Mouse (Mus musculus) frontal cortex, adult 2 months (tissue): ENCODE results near the gene Itgb3bp. TPM values are rescaled to one million over a fixed set of nuclear protein-coding genes. Genes with fewer than 3 reads are reported as not detected.

Experiments
- DNase-seq, 2 experiments: peaks; one replicate each; pipeline ENCODE4 v3.0.0; 2022; ENCODE audit warnings: low spot score in 1 of 2; ENCODE audit errors: extremely low spot score in 1 of 2
- polyA plus RNA-seq: library from polyadenylated mRNA; depleted of rRNA; stranded (reverse); fragments of >200 nt; gene quantifications from 2 replicates; pipeline ENCODE4 v1.2.3, GENCODE M21; 2012

Itgb3bp gene
- polyA plus RNA-seq, 1 experiment = 4.9 TPM

DNA sequence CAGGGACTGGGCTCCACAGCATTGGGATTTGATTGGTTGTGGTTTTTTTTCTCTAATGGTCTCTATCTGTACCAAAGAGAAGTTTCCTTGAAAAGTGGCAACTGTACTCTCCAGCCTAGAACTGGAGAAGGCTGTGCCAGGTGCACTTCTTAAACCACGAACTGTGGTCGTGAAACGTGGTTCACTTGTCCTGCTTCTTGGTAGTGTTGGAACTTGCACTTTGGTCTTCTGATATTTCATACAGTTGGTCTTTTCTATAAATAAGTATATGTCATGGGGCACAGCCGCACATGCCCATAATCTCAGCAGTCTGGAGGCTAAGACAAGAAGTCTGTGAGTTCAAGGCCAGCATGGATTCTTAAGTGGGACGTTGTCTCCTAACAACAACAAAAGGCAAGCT lies 6.7 kb upstream of the Itgb3bp start:
- no peak for DNase-seq

GRCm38 (mm10) chr4:99934859-99935258 lies 5.2 kb upstream of the Itgb3bp start:
- DNase-seq = no peak

- no peak for DNase-seq
These were observed 2.2 kb upstream of the Itgb3bp start for GRCm38 (mm10) chr4:99931807-99932206.

DNA sequence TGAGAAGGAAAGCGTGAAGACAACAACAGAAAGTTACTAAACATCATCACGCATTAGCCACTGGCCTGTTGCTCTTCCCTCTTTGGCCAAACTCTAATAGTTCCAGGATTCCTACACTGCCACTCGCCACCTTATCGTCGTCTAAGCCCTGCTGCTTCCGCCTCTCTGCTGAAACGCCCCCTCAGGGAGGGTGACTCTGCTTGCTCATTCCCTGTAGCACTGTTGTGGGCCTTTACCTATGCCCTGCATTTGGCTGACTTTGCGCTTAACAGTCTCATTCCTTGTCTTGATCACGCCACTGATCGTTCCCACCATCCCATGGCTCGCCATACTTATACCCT lies 1.6 kb upstream of the Itgb3bp start:
- DNase-seq = no peak

GRCm38 (mm10) chr4:99930518-99931239 lies 1.1 kb upstream of the Itgb3bp start:
- DNase-seq = no peak

- DNase-seq = peak; percentile 60 to 78
These were observed 432 bp downstream of the Itgb3bp start, which contains the start of gene Pgm1 for GRCm38 (mm10) chr4:99929149-99929612. Gene Pgm1, plus strand, starts transcription at chr4:99929414.

- DNase-seq = no peak
These were observed 1.1 kb downstream of the Itgb3bp start for GRCm38 (mm10) chr4:99928521-99928920.

DNA sequence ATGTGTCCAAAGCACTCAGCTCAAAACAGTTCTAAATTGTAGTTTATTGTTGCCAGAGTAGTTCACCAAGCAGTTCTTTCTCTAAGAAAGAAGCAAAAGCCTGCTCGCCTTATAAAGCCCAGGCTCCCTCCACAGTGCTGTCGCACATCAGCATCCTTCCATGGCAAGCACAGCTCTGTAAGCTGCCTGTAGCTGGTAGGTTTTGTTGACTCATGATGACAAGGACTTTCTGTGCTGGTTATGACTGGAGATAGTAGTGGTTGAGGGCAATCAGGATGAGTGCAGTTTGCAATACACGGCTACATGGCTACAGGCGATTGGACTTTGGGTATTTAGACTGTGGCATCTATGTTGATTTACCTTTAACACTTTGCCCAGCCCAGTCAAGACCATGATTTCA lies 3.2 kb downstream of the Itgb3bp start:
- no peak for DNase-seq

DNA sequence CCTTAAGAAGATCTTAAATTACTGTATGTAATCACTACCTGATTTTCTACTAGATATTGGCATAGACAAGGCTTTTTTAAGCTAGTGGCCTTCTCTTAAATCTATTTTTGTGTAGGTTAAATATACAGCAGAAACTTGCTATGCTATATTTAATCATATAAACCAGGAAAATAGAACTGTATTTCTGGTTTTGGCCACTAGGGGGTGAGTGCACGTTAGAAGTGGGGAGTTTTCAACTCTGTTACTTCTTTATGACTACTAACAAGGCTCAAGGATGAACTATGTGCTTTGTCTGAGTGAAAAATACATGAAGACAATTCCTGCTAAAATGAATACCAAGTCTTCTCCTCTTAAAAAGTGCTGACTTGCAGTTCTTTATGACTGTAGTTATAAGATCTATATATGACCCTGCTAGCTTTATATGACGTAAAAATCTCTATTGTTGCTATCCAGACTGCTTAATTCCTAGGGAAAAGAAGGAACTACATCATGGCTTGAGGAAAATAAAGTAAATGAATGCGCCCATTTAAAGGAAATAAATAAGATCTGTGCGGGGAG lies 15.6 kb downstream of the Itgb3bp start:
- peak in 1 of 2 experiments; percentile 53 for DNase-seq

GRCm38 (mm10) chr4:99882405-99882804 lies 47.2 kb downstream of the Itgb3bp start:
- no peak for DNase-seq

DNA sequence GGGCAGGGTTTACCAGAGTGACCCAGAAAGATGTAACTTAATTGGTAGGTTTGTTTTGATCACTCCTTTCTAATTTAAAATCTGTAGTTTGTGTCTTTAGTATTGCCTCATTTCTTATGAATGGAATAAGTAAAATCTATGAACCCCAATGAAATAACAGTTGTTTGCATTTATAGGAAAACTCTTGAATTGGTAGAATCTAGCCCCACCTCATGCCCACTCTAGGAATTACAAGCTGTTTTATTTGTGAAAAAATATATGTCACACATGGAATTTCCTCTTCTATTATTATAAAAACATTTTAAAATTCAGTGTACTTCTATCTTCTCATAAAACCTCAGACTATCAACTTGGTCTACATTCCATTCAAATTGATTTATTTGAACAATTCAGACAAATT lies 47.7 kb downstream of the Itgb3bp start:
- DNase-seq = peak in 1 of 2 experiments; percentile 68

- peak; percentile 71 to 91 for DNase-seq
These were observed 100.2 kb downstream of the Itgb3bp start, which contains the start of gene Efcab7 for GRCm38 (mm10) chr4:99829094-99830073. Gene Efcab7, plus strand, starts transcription at chr4:99829198.

- no peak for DNase-seq
These were observed 100.9 kb downstream of the Itgb3bp start for GRCm38 (mm10) chr4:99828739-99829093.

DNA sequence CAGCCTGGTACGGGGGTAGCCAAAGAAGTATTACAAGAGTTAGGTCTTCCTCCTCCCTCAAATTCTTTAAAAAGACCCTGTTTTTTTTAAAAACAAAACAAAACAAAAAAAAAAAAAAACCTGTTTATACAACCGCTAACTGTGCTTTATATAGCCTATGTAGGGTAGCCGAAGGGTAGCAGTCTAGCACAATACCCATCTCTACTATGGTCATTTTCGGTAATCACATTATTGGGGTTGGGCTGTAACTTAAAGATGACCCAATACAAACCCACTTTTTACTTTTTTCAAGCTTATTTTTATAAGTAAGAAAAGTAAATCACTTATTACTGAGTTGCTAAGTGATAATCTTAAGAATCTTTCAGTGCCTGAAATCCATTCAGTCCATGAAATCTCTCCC lies 101.3 kb downstream of the Itgb3bp start:
- DNase-seq = no peak

- DNase-seq = no peak
These were observed 112.7 kb downstream of the Itgb3bp start for GRCm38 (mm10) chr4:99816697-99817460.

- no peak for DNase-seq
These were observed 137.2 kb downstream of the Itgb3bp start for GRCm38 (mm10) chr4:99792365-99792764.

DNA sequence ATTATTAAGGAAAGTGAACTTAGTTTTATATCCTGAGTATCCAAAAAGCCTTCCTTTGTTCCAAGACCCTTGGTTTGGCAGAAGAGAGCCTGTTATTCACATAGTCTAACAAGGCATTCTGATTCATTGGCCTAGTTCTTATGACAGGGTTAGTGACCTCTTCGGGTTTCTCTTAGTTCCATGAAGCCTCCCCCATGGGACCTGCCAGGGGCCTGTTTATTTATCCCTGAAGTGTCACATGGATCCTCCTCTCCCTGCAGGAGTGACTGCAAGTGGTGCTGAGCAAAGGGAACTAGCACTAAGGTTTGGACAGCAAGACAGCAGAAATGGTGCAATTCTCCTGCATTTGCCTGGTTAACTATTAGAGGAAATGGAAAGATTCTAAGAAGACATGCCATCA lies 156.6 kb downstream of the Itgb3bp start:
- DNase-seq = no peak

- DNase-seq = no peak
These were observed 159.1 kb downstream of the Itgb3bp start for GRCm38 (mm10) chr4:99770555-99770954.

GRCm38 (mm10) chr4:99766753-99767152 lies 162.9 kb downstream of the Itgb3bp start:
- DNase-seq = peak in 1 of 2 experiments; percentile 32

DNA sequence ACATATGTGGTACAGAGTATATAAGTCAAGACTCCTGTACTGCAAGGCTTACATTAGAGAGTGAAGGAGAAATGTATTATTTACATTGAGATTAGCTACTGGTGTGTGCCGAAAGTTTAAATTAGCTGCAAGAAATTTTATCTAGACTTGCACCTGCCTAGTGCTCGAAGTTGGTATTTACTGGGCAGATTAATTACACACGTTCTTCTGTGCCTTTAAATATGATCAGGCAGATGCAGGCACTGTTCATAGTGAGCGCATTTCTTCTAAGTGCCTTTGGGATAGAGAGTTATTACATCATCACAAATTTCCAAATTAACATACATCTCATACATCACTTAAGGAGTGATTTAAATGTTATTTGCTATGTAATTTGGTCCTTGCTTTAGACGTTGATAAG lies 163.3 kb downstream of the Itgb3bp start:
- no peak for DNase-seq
